ENCODE assay signal across 21 mouse cellular contexts in genomic region chr7:72972397-72972796, GRCm38 (mm10).
A peak's percentile ranks its signal among the peaks of the same experiment; 100 is the strongest.
DNase-seq lines count a peak whose midpoint lies in the region; ATAC-seq and TF ChIP-seq lines count a peak whose summit lies in the region.
"Had no signal": no experiment of that assay in that cellular context is flagged by ENCODE, and none has a peak within 500 bp of the region (broad histone marks: within the 10 kb centered on the region; RNA-seq: fewer than 3 reads in every experiment).

No protein-coding gene starts in this region.

- no peak for TF ChIP-seq CTCF in intestine, postnatal 0 days (IDR thresholded peaks at IDR 0.05; ENCODE audit: low read depth)

- peak; percentile 13 for DNase-seq in heart, adult 8-10 months (ENCODE audit: low spot score)
- no peak for DNase-seq in cerebellum, postnatal 14 days
- DNase-seq: B cell, adult 2 months; cerebellum, adult 8-10 months; kidney, adult 11 months; kidney, postnatal 10 days; liver, postnatal 0 days; lung, postnatal 4 days; thymus, adult 18-20 months; thymus, postnatal 4 days had no signal

- no peak overlapping the region for H3K27ac ChIP-seq in intestine, embryonic 15.5 days
- H3K27ac ChIP-seq in intestine, postnatal 0 days (ENCODE audit: low read depth, low read length), result no peak overlapping the region
- peak overlapping the region; percentile 18 for H3K27ac ChIP-seq in heart, embryonic 16.5 days (ENCODE audit: low read length)
- H3K27ac ChIP-seq in stomach, embryonic 16.5 days (ENCODE audit: low read length), result peak overlapping the region; percentile 14; the same call in 1 of the 2 replicates
- no peak overlapping the region for H3K27ac ChIP-seq in midbrain, embryonic 15.5 days
- H3K27ac ChIP-seq: embryonic facial prominence, embryonic 10.5 days; hindbrain, embryonic 15.5 days; layer of hippocampus, adult 2 months; limb, embryonic 15.5 days; neural tube, embryonic 12.5 days had no signal

- H3K36me3 ChIP-seq in intestine, embryonic 15.5 days, result no peaks in the 10 kb centered on the region
- H3K36me3 ChIP-seq in intestine, postnatal 0 days (ENCODE audit: control insufficient read depth, insufficient read depth), result no peaks in the 10 kb centered on the region
- no peaks in the 10 kb centered on the region for H3K36me3 ChIP-seq in heart, embryonic 16.5 days (ENCODE audit: control insufficient read depth, insufficient read depth)
- H3K36me3 ChIP-seq in stomach, embryonic 16.5 days (ENCODE audit: control insufficient read depth, insufficient read depth, low read length), result no peaks in the 10 kb centered on the region
- H3K36me3 ChIP-seq in midbrain, embryonic 15.5 days (replicated peaks), result no peaks in the 10 kb centered on the region
- H3K36me3 ChIP-seq: embryonic facial prominence, embryonic 10.5 days; hindbrain, embryonic 15.5 days; limb, embryonic 15.5 days; neural tube, embryonic 12.5 days had no signal

- H3K4me1 ChIP-seq in intestine, embryonic 15.5 days (replicated peaks), result no peaks in the 10 kb centered on the region
- no peaks in the 10 kb centered on the region for H3K4me1 ChIP-seq in intestine, postnatal 0 days (replicated peaks; ENCODE audit: control insufficient read depth, insufficient read depth, low read length)
- peaks cover 10% of the 10 kb centered on the region for H3K4me1 ChIP-seq in heart, embryonic 16.5 days (ENCODE audit: control insufficient read depth, insufficient read depth, low read length)
- H3K4me1 ChIP-seq in stomach, embryonic 16.5 days (ENCODE audit: control insufficient read depth, insufficient read depth, low read length), result no peaks in the 10 kb centered on the region; the same call in 1 of the 2 replicates
- H3K4me1 ChIP-seq in midbrain, embryonic 15.5 days, result no peaks in the 10 kb centered on the region
- H3K4me1 ChIP-seq: embryonic facial prominence, embryonic 10.5 days; hindbrain, embryonic 15.5 days; limb, embryonic 15.5 days; neural tube, embryonic 12.5 days had no signal

- no peaks in the 10 kb centered on the region for H3K27me3 ChIP-seq in intestine, embryonic 15.5 days (replicated peaks)
- H3K27me3 ChIP-seq in intestine, postnatal 0 days (replicated peaks; ENCODE audit: control insufficient read depth, insufficient read depth, low read length), result 0 out of 2 replicates have a peak, but pooled peaks cover 3% of the 10 kb centered on the region
- H3K27me3 ChIP-seq in heart, embryonic 16.5 days (ENCODE audit: control insufficient read depth, insufficient read depth, low read length), result no peaks in the 10 kb centered on the region
- H3K27me3 ChIP-seq in stomach, embryonic 16.5 days (ENCODE audit: control insufficient read depth, insufficient read depth, low read length), result no peaks in the 10 kb centered on the region
- no peaks in the 10 kb centered on the region for H3K27me3 ChIP-seq in midbrain, embryonic 15.5 days (replicated peaks)
- H3K27me3 ChIP-seq: hindbrain, embryonic 15.5 days; limb, embryonic 15.5 days; neural tube, embryonic 12.5 days had no signal

- no peaks in the 10 kb centered on the region for H3K9me3 ChIP-seq in intestine, embryonic 15.5 days
- H3K9me3 ChIP-seq in intestine, postnatal 0 days (ENCODE audit: control insufficient read depth), result no peaks in the 10 kb centered on the region
- H3K9me3 ChIP-seq in heart, embryonic 16.5 days (replicated peaks; ENCODE audit: control insufficient read depth, low read length), result no peaks in the 10 kb centered on the region
- no peaks in the 10 kb centered on the region for H3K9me3 ChIP-seq in stomach, embryonic 16.5 days (replicated peaks; ENCODE audit: control insufficient read depth, low read length)
- no peaks in the 10 kb centered on the region for H3K9me3 ChIP-seq in midbrain, embryonic 15.5 days
- H3K9me3 ChIP-seq: embryonic facial prominence, embryonic 10.5 days; hindbrain, embryonic 15.5 days; limb, embryonic 15.5 days; neural tube, embryonic 12.5 days had no signal

- H3K4me2 ChIP-seq in intestine, embryonic 15.5 days (replicated peaks), result no peak overlapping the region
- no peak overlapping the region for H3K4me2 ChIP-seq in intestine, postnatal 0 days (replicated peaks; ENCODE audit: low read depth)
- H3K4me2 ChIP-seq in heart, embryonic 16.5 days (ENCODE audit: low read depth, low read length), result no peak overlapping the region
- no peak overlapping the region for H3K4me2 ChIP-seq in stomach, embryonic 16.5 days (ENCODE audit: low read depth, low read length)
- H3K4me2 ChIP-seq in midbrain, embryonic 15.5 days, result no peak overlapping the region
- H3K4me2 ChIP-seq: hindbrain, embryonic 15.5 days; limb, embryonic 15.5 days; midbrain, embryonic 11.5 days; neural tube, embryonic 12.5 days had no signal

- no peak overlapping the region for H3K9ac ChIP-seq in intestine, embryonic 15.5 days
- H3K9ac ChIP-seq in intestine, postnatal 0 days (ENCODE audit: low read depth, low read length), result no peak overlapping the region
- no peak overlapping the region for H3K9ac ChIP-seq in heart, embryonic 16.5 days (ENCODE audit: low read length)
- H3K9ac ChIP-seq in stomach, embryonic 16.5 days (ENCODE audit: low read length), result no peak overlapping the region
- no peak overlapping the region for H3K9ac ChIP-seq in midbrain, embryonic 15.5 days
- H3K9ac ChIP-seq: hindbrain, embryonic 15.5 days; limb, embryonic 15.5 days; liver, postnatal 0 days; neural tube, embryonic 12.5 days had no signal

- WGBS in intestine, embryonic 15.5 days, result 46% methylated on average over 7 of the region's 7 CpGs
- WGBS in intestine, postnatal 0 days, result 34% methylated on average over 7 of the region's 7 CpGs
- 18% methylated on average over 7 of the region's 7 CpGs for WGBS in heart, embryonic 16.5 days
- WGBS in stomach, embryonic 16.5 days, result 50% methylated on average over 7 of the region's 7 CpGs
- 94% methylated on average over 7 of the region's 7 CpGs for whole genome bisulfite sequencing in midbrain, embryonic 15.5 days

- H3K4me3 ChIP-seq in intestine, embryonic 15.5 days (replicated peaks), result no peak overlapping the region
- H3K4me3 ChIP-seq in intestine, postnatal 0 days (ENCODE audit: low read depth, low read length), result no peak overlapping the region
- no peak overlapping the region for H3K4me3 ChIP-seq in heart, embryonic 16.5 days (ENCODE audit: low read length)
- no peak overlapping the region for H3K4me3 ChIP-seq in stomach, embryonic 16.5 days (replicated peaks; ENCODE audit: low read length)
- no peak overlapping the region for H3K4me3 ChIP-seq in midbrain, embryonic 15.5 days
- H3K4me3 ChIP-seq: embryonic facial prominence, embryonic 10.5 days; hindbrain, embryonic 15.5 days; layer of hippocampus, adult 2 months; limb, embryonic 15.5 days; neural tube, embryonic 12.5 days had no signal

- 0 out of 2 replicates have a peak, but pooled peaks have one; percentile 31 for ATAC-seq in intestine, embryonic 15.5 days
- no peak for ATAC-seq in intestine, postnatal 0 days
- ATAC-seq in heart, embryonic 16.5 days (replicated peaks; ENCODE audit: extremely low read depth, insufficient read depth, low FRiP score), result peak; percentile 75
- no peak for ATAC-seq in stomach, embryonic 16.5 days (ENCODE audit: insufficient read depth, low FRiP score)
- no peak for ATAC-seq in midbrain, embryonic 15.5 days (replicated peaks)
- ATAC-seq: liver, postnatal 0 days had no signal

Comparison
In these comparisons a context has a peak if more than half of its experiments do, and no peak if none do; other contexts are left out.
1. ATAC-seq: peak in intestine, embryonic 15.5 days (single experiment) and heart, embryonic 16.5 days (single experiment); none in intestine, postnatal 0 days (single experiment), stomach, embryonic 16.5 days (single experiment) and midbrain, embryonic 15.5 days (single experiment).
2. H3K27ac ChIP-seq: peak in heart, embryonic 16.5 days (single experiment) and stomach, embryonic 16.5 days (single experiment); none in intestine, embryonic 15.5 days (single experiment), intestine, postnatal 0 days (single experiment) and midbrain, embryonic 15.5 days (single experiment).